Mouse (Mus musculus): Measurements from ENCODE around the gene Gm49358. TPM values are rescaled to one million over a fixed set of nuclear protein-coding genes. Genes with fewer than 3 reads are reported as not detected.

The Gm49358 gene
- polyA plus RNA-seq, 1 experiment from 2014 or later: not detected

- no peaks in the 10 kb centered on the region for H3K9me3 ChIP-seq (ENCODE audit: control insufficient read depth, low read length)
- ATAC-seq (replicated peaks; ENCODE audit: low FRiP score, low TSS enrichment, low read depth): no peak
- no peak for DNase-seq (ENCODE audit: low spot score)
- no peak overlapping the region for H3K4me3 ChIP-seq (ENCODE audit: low read depth, low read length)
- H3K4me1 ChIP-seq (replicated peaks; ENCODE audit: control insufficient read depth, insufficient read depth, low read length): no peaks in the 10 kb centered on the region
- no peak overlapping the region for H3K4me2 ChIP-seq (ENCODE audit: low read length)
- H3K36me3 ChIP-seq (ENCODE audit: control insufficient read depth, insufficient read depth, low read length): no peaks in the 10 kb centered on the region
- H3K9ac ChIP-seq (ENCODE audit: low read length): no peak overlapping the region
- H3K27me3 ChIP-seq (replicated peaks; ENCODE audit: control insufficient read depth, insufficient read depth, low read length): no peaks in the 10 kb centered on the region
- WGBS: 70% methylated on average over 4 of the region's 4 CpGs
- H3K27ac ChIP-seq (ENCODE audit: low read depth): no peak overlapping the region
These were observed 85.7 kb downstream of the Gm49358 start for GRCm38 (mm10) chr10:86849508-86849907.

GRCm38 (mm10) chr10:86852160-86852559 lies 88.4 kb downstream of the Gm49358 start:
- no peak overlapping the region for H3K27ac ChIP-seq (ENCODE audit: low read depth)
- no peaks in the 10 kb centered on the region for H3K27me3 ChIP-seq (replicated peaks; ENCODE audit: control insufficient read depth, insufficient read depth, low read length)
- H3K9me3 ChIP-seq (ENCODE audit: control insufficient read depth, low read length): no peaks in the 10 kb centered on the region
- no peaks in the 10 kb centered on the region for H3K4me1 ChIP-seq (replicated peaks; ENCODE audit: control insufficient read depth, insufficient read depth, low read length)
- ATAC-seq (replicated peaks; ENCODE audit: low FRiP score, low TSS enrichment, low read depth) (no peak), DNase-seq (ENCODE audit: low spot score) (no peak)
- no peaks in the 10 kb centered on the region for H3K36me3 ChIP-seq (ENCODE audit: control insufficient read depth, insufficient read depth, low read length)
- no peak overlapping the region for H3K4me2 ChIP-seq (ENCODE audit: low read length)
- no peak overlapping the region for H3K4me3 ChIP-seq (ENCODE audit: low read depth, low read length)
- 86% methylated on average over 6 of the region's 6 CpGs for WGBS
- no peak overlapping the region for H3K9ac ChIP-seq (ENCODE audit: low read length)

- 91% methylated on average over 3 of the region's 3 CpGs for WGBS
- no peak overlapping the region for H3K27ac ChIP-seq (ENCODE audit: low read depth)
- no peaks in the 10 kb centered on the region for H3K36me3 ChIP-seq (ENCODE audit: control insufficient read depth, insufficient read depth, low read length)
- ATAC-seq (replicated peaks; ENCODE audit: low FRiP score, low TSS enrichment, low read depth) (no peak), DNase-seq (ENCODE audit: low spot score) (no peak)
- no peaks in the 10 kb centered on the region for H3K9me3 ChIP-seq (ENCODE audit: control insufficient read depth, low read length)
- no peak overlapping the region for H3K4me2 ChIP-seq (ENCODE audit: low read length)
- H3K27me3 ChIP-seq (replicated peaks; ENCODE audit: control insufficient read depth, insufficient read depth, low read length): no peaks in the 10 kb centered on the region
- no peak overlapping the region for H3K4me3 ChIP-seq (ENCODE audit: low read depth, low read length)
- H3K4me1 ChIP-seq (replicated peaks; ENCODE audit: control insufficient read depth, insufficient read depth, low read length): no peaks in the 10 kb centered on the region
- no peak overlapping the region for H3K9ac ChIP-seq (ENCODE audit: low read length)
These were observed 89.7 kb downstream of the Gm49358 start for GRCm38 (mm10) chr10:86853433-86853832.

GRCm38 (mm10) chr10:86860396-86860795 lies 96.6 kb downstream of the Gm49358 start:
- H3K9me3 ChIP-seq (ENCODE audit: control insufficient read depth, low read length): no peaks in the 10 kb centered on the region
- 84% methylated on average over 4 of the region's 4 CpGs for WGBS

GRCm38 (mm10) chr10:86862496-86862895 lies 98.7 kb downstream of the Gm49358 start:
- ATAC-seq (replicated peaks; ENCODE audit: low FRiP score, low TSS enrichment, low read depth) (no peak), DNase-seq (ENCODE audit: low spot score) (no peak)
- WGBS: 92% methylated on average over 6 of the region's 6 CpGs
- Histone ChIP-seq H3K4me2 (ENCODE audit: low read length) (no peak overlapping the region), H3K27ac (ENCODE audit: low read depth) (no peak overlapping the region), H3K9ac (ENCODE audit: low read length) (no peak overlapping the region), H3K4me3 (ENCODE audit: low read depth, low read length) (no peak overlapping the region), H3K9me3 (ENCODE audit: control insufficient read depth, low read length) (no peaks in the 10 kb centered on the region), H3K27me3 (replicated peaks; ENCODE audit: control insufficient read depth, insufficient read depth, low read length) (no peaks in the 10 kb centered on the region), H3K4me1 (replicated peaks; ENCODE audit: control insufficient read depth, insufficient read depth, low read length) (no peaks in the 10 kb centered on the region), H3K36me3 (ENCODE audit: control insufficient read depth, insufficient read depth, low read length) (no peaks in the 10 kb centered on the region)

More at GRCm38 (mm10) chr10:86860396-86860795, 96.6 kb downstream of the Gm49358 start:
- no peak overlapping the region for H3K4me3 ChIP-seq (ENCODE audit: low read depth, low read length)
- no peaks in the 10 kb centered on the region for H3K4me1 ChIP-seq (replicated peaks; ENCODE audit: control insufficient read depth, insufficient read depth, low read length)
- H3K4me2 ChIP-seq (ENCODE audit: low read length): no peak overlapping the region
- DNase-seq (ENCODE audit: low spot score): no peak
- ATAC-seq (replicated peaks; ENCODE audit: low FRiP score, low TSS enrichment, low read depth): no peak
- no peak overlapping the region for H3K9ac ChIP-seq (ENCODE audit: low read length)
- no peaks in the 10 kb centered on the region for H3K36me3 ChIP-seq (ENCODE audit: control insufficient read depth, insufficient read depth, low read length)
- no peak overlapping the region for H3K27ac ChIP-seq (ENCODE audit: low read depth)
- H3K27me3 ChIP-seq (replicated peaks; ENCODE audit: control insufficient read depth, insufficient read depth, low read length): no peaks in the 10 kb centered on the region

GRCm38 (mm10) chr10:86863429-86863828 lies 99.7 kb downstream of the Gm49358 start:
- Histone ChIP-seq H3K27ac (ENCODE audit: low read depth) (no peak overlapping the region), H3K4me2 (ENCODE audit: low read length) (no peak overlapping the region), H3K27me3 (replicated peaks; ENCODE audit: control insufficient read depth, insufficient read depth, low read length) (no peaks in the 10 kb centered on the region), H3K9me3 (ENCODE audit: control insufficient read depth, low read length) (no peaks in the 10 kb centered on the region), H3K36me3 (ENCODE audit: control insufficient read depth, insufficient read depth, low read length) (no peaks in the 10 kb centered on the region), H3K4me3 (ENCODE audit: low read depth, low read length) (no peak overlapping the region), H3K9ac (ENCODE audit: low read length) (no peak overlapping the region), H3K4me1 (replicated peaks; ENCODE audit: control insufficient read depth, insufficient read depth, low read length) (no peaks in the 10 kb centered on the region)
- 88% methylated on average over 6 of the region's 6 CpGs for WGBS
- DNase-seq (ENCODE audit: low spot score) (no peak), ATAC-seq (replicated peaks; ENCODE audit: low FRiP score, low TSS enrichment, low read depth) (no peak)

- no peak overlapping the region for H3K4me3 ChIP-seq (ENCODE audit: low read depth, low read length)
- 63% methylated on average over 7 of the region's 7 CpGs for WGBS
- no peak overlapping the region for H3K27ac ChIP-seq (ENCODE audit: low read depth)
- no peaks in the 10 kb centered on the region for H3K27me3 ChIP-seq (replicated peaks; ENCODE audit: control insufficient read depth, insufficient read depth, low read length)
- ATAC-seq (replicated peaks; ENCODE audit: low FRiP score, low TSS enrichment, low read depth): no peak
- H3K4me2 ChIP-seq (ENCODE audit: low read length): no peak overlapping the region
- no peaks in the 10 kb centered on the region for H3K9me3 ChIP-seq (ENCODE audit: control insufficient read depth, low read length)
- H3K36me3 ChIP-seq (ENCODE audit: control insufficient read depth, insufficient read depth, low read length): no peaks in the 10 kb centered on the region
- no peak for DNase-seq (ENCODE audit: low spot score)
- no peak overlapping the region for H3K9ac ChIP-seq (ENCODE audit: low read length)
- H3K4me1 ChIP-seq (replicated peaks; ENCODE audit: control insufficient read depth, insufficient read depth, low read length): no peaks in the 10 kb centered on the region
These were observed 108.3 kb downstream of the Gm49358 start for GRCm38 (mm10) chr10:86872121-86872520.

GRCm38 (mm10) chr10:86872591-86872990 lies 108.8 kb downstream of the Gm49358 start:
- 60% methylated on average over 5 of the region's 5 CpGs for WGBS
- H3K4me2 ChIP-seq (ENCODE audit: low read length): no peak overlapping the region
- H3K9me3 ChIP-seq (ENCODE audit: control insufficient read depth, low read length): no peaks in the 10 kb centered on the region
- H3K27ac ChIP-seq (ENCODE audit: low read depth): no peak overlapping the region
- no peak for ATAC-seq (replicated peaks; ENCODE audit: low FRiP score, low TSS enrichment, low read depth)
- H3K9ac ChIP-seq (ENCODE audit: low read length): no peak overlapping the region
- H3K36me3 ChIP-seq (ENCODE audit: control insufficient read depth, insufficient read depth, low read length): no peaks in the 10 kb centered on the region
- no peak for DNase-seq (ENCODE audit: low spot score)
- no peaks in the 10 kb centered on the region for H3K27me3 ChIP-seq (replicated peaks; ENCODE audit: control insufficient read depth, insufficient read depth, low read length)
- no peak overlapping the region for H3K4me3 ChIP-seq (ENCODE audit: low read depth, low read length)
- no peaks in the 10 kb centered on the region for H3K4me1 ChIP-seq (replicated peaks; ENCODE audit: control insufficient read depth, insufficient read depth, low read length)

- no peaks in the 10 kb centered on the region for H3K36me3 ChIP-seq (ENCODE audit: control insufficient read depth, insufficient read depth, low read length)
- DNase-seq (ENCODE audit: low spot score) (no peak), ATAC-seq (replicated peaks; ENCODE audit: low FRiP score, low TSS enrichment, low read depth) (no peak)
- H3K4me2 ChIP-seq (ENCODE audit: low read length): no peak overlapping the region
- H3K4me3 ChIP-seq (ENCODE audit: low read depth, low read length): no peak overlapping the region
- 73% methylated on average over 7 of the region's 7 CpGs for WGBS
- no peak overlapping the region for H3K9ac ChIP-seq (ENCODE audit: low read length)
- H3K27ac ChIP-seq (ENCODE audit: low read depth): no peak overlapping the region
- no peaks in the 10 kb centered on the region for H3K27me3 ChIP-seq (replicated peaks; ENCODE audit: control insufficient read depth, insufficient read depth, low read length)
- no peaks in the 10 kb centered on the region for H3K4me1 ChIP-seq (replicated peaks; ENCODE audit: control insufficient read depth, insufficient read depth, low read length)
- no peaks in the 10 kb centered on the region for H3K9me3 ChIP-seq (ENCODE audit: control insufficient read depth, low read length)
These were observed 114.9 kb downstream of the Gm49358 start for GRCm38 (mm10) chr10:86878721-86879120.

Measured in intestine, embryonic 14.5 days (tissue).